27 mouse cellular contexts compared by ENCODE assay signal in the genomic region with DNA sequence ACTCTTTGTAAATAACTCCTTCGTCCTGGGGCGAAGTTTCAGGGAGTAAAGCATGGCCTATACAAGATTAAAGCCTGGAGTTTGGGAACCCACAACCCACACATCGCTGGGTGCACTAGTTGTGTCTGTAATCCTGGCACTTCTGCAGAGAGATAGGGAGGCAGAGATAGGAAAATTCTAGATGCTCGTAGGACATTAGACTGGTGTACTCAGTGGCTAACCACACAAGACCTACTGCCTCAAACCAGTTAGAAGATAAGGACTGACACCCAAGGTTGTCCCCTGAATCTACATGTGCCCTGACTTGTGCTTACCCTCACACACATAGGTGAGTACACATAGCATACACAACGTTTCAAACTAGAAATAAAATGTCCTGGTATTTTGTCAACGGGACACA. TPM values are rescaled to one million over a fixed set of nuclear protein-coding genes. Genes with fewer than 3 reads are reported as not detected.
A peak's percentile ranks its signal among the peaks of the same experiment; 100 is the strongest.
DNase-seq lines count a peak whose midpoint lies in the region; ATAC-seq and TF ChIP-seq lines count a peak whose summit lies in the region.
"Had no signal": no experiment of that assay in that cellular context is flagged by ENCODE, and none has a peak within 500 bp of the region (broad histone marks: within the 10 kb centered on the region; RNA-seq: fewer than 3 reads in every experiment).

No protein-coding gene starts in this region.

- H3K9ac ChIP-seq in liver, postnatal 0 days (replicated peaks): no peak overlapping the region
- no peak overlapping the region for H3K9ac ChIP-seq in liver, embryonic 11.5 days (ENCODE audit: low read depth, low read length)
- H3K9ac ChIP-seq: embryonic facial prominence, embryonic 12.5 days; forebrain, embryonic 13.5 days; forebrain, embryonic 15.5 days; forebrain, postnatal 0 days had no signal

- no peak overlapping the region for H3K4me2 ChIP-seq in liver, postnatal 0 days (ENCODE audit: low read depth, low read length)
- H3K4me2 ChIP-seq in liver, embryonic 11.5 days: no peak overlapping the region
- H3K4me2 ChIP-seq: embryonic facial prominence, embryonic 12.5 days; forebrain, embryonic 13.5 days; forebrain, embryonic 15.5 days had no signal

- no peaks in the 10 kb centered on the region for H3K27me3 ChIP-seq in liver, postnatal 0 days (ENCODE audit: insufficient read depth, low read length)
- no peaks in the 10 kb centered on the region for H3K27me3 ChIP-seq in liver, embryonic 11.5 days (replicated peaks; ENCODE audit: control insufficient read depth, insufficient read depth, low read length)
- H3K27me3 ChIP-seq in embryonic facial prominence, embryonic 10.5 days (replicated peaks; ENCODE audit: low read depth, poor library complexity, severe bottlenecking): no peaks in the 10 kb centered on the region
- H3K27me3 ChIP-seq: CH12.LX; embryonic facial prominence, embryonic 12.5 days; forebrain, embryonic 13.5 days; forebrain, embryonic 15.5 days; Patski had no signal

- H3K36me3 ChIP-seq in liver, postnatal 0 days (replicated peaks; ENCODE audit: insufficient read depth, low read length): no peaks in the 10 kb centered on the region
- H3K36me3 ChIP-seq in liver, embryonic 11.5 days (ENCODE audit: control insufficient read depth, insufficient read depth, low read length): no peaks in the 10 kb centered on the region
- H3K36me3 ChIP-seq in embryonic facial prominence, embryonic 10.5 days (replicated peaks): no peaks in the 10 kb centered on the region
- H3K36me3 ChIP-seq: embryonic facial prominence, embryonic 12.5 days; forebrain, embryonic 15.5 days; G1E had no signal

- no peaks in the 10 kb centered on the region for H3K9me3 ChIP-seq in liver, postnatal 0 days (ENCODE audit: low read length)
- no peaks in the 10 kb centered on the region for H3K9me3 ChIP-seq in liver, embryonic 11.5 days (ENCODE audit: control insufficient read depth, low read length)
- no peaks in the 10 kb centered on the region for H3K9me3 ChIP-seq in embryonic facial prominence, embryonic 10.5 days
- H3K9me3 ChIP-seq: embryonic facial prominence, embryonic 12.5 days; forebrain, embryonic 13.5 days; forebrain, embryonic 15.5 days; G1E had no signal

- TF ChIP-seq EP300 in liver, postnatal 0 days (IDR thresholded peaks at IDR 0.05; ENCODE audit: low read depth): no peak

- no peak for TF ChIP-seq CTCF in liver, postnatal 0 days (IDR thresholded peaks at IDR 0.05; ENCODE audit: low read depth)

- peak; percentile 44 for DNase-seq in heart, adult 11 months
- DNase-seq in heart, adult 18-20 months: no peak
- no peak for DNase-seq in liver, postnatal 0 days
- no peak for DNase-seq in liver, embryonic 11.5 days (ENCODE audit: low spot score)
- no peak for DNase-seq in kidney, postnatal 10 days
- no peak for DNase-seq in embryonic facial prominence, embryonic 10.5 days (ENCODE audit: low spot score)
- DNase-seq: adrenal gland, adult 8-10 months; adrenal gland, postnatal 14 days; adrenal gland, postnatal 36 days; B cell, adult 2 months; cerebellum, adult 11 months; cerebellum, adult 18-20 months; cerebellum, adult 8-10 months; cerebellum, adult 9-11 months; cerebellum, postnatal 14 days; cerebellum, postnatal 36 days; embryo, embryonic 11 days; forebrain, postnatal 0 days had no signal

- no peak overlapping the region for H3K4me3 ChIP-seq in liver, postnatal 0 days (ENCODE audit: low read depth, low read length)
- no peak overlapping the region for H3K4me3 ChIP-seq in liver, embryonic 11.5 days (ENCODE audit: low read depth, low read length)
- no peak overlapping the region for H3K4me3 ChIP-seq in embryonic facial prominence, embryonic 10.5 days
- H3K4me3 ChIP-seq: embryonic facial prominence, embryonic 12.5 days; forebrain, embryonic 13.5 days; forebrain, embryonic 15.5 days had no signal

- no peak for ATAC-seq in liver, postnatal 0 days
- ATAC-seq in liver, embryonic 11.5 days (replicated peaks; ENCODE audit: low FRiP score): no peak
- ATAC-seq in megakaryocyte progenitor cell, adult 5-6 weeks (replicated peaks; ENCODE audit: poor library complexity): peak; percentile 18
- ATAC-seq: activated CD4-positive, CD25-positive, alpha-beta regulatory T cell, adult 4 months; CD4-positive, CD25-positive, alpha-beta regulatory T cell, adult 4 months; forebrain, embryonic 13.5 days; forebrain, embryonic 15.5 days; forebrain, postnatal 0 days; Patski had no signal

- WGBS in liver, postnatal 0 days (ENCODE audit: insufficient replicate concordance): 58% methylated on average over 6 of the region's 6 CpGs
- WGBS in liver, embryonic 11.5 days: 72% methylated on average over 6 of the region's 6 CpGs
- 82% methylated on average over 6 of the region's 6 CpGs for WGBS in embryonic facial prominence, embryonic 10.5 days

- H3K4me1 ChIP-seq in liver, postnatal 0 days (ENCODE audit: insufficient read depth): peaks cover 11% of the 10 kb centered on the region
- 0 out of 2 replicates have a peak, but pooled peaks cover 2% of the 10 kb centered on the region for H3K4me1 ChIP-seq in liver, embryonic 11.5 days (replicated peaks; ENCODE audit: control insufficient read depth, insufficient read depth, low read length)
- H3K4me1 ChIP-seq in embryonic facial prominence, embryonic 10.5 days: peaks cover 12% of the 10 kb centered on the region

- peak overlapping the region; percentile 11; the same call in 1 of the 2 replicates for H3K27ac ChIP-seq in liver, postnatal 0 days (ENCODE audit: low read depth)
- H3K27ac ChIP-seq in liver, embryonic 11.5 days (ENCODE audit: low read depth, low read length): no peak overlapping the region
- no peak overlapping the region for H3K27ac ChIP-seq in embryonic facial prominence, embryonic 10.5 days (replicated peaks)
- H3K27ac ChIP-seq: embryonic facial prominence, embryonic 12.5 days; forebrain, embryonic 13.5 days; forebrain, embryonic 15.5 days had no signal

RNA-seq across cellular contexts. Expression of gene Rmnd5a, which starts 5.1 kb away (rescaled TPM):
- total RNA-seq in heart, adult 18-20 months (2021): 10 to 100 TPM; 66.8 to 74.7 TPM
- 6.3 and 6.6 TPM in 2 replicates for polyA plus RNA-seq in liver, postnatal 0 days (2015; fragmentation: Nextera tagmentation; extraction: Ambion mirVana)
- 9.4 and 10.0 TPM in 2 replicates for polyA plus RNA-seq in liver, embryonic 11.5 days (2014; fragmentation: Nextera tagmentation; extraction: Ambion mirVana)
- 35.1 and 39.9 TPM in 2 replicates for total RNA-seq in megakaryocyte progenitor cell, adult 5-6 weeks (2015)
- 37.9 and 46.7 TPM in 2 replicates for total RNA-seq in megakaryocyte progenitor cell, adult 5-6 weeks (2017)
- polyA plus RNA-seq in embryonic facial prominence, embryonic 10.5 days (2016; fragmentation: Nextera tagmentation; extraction: Ambion mirVana): 12.3 and 13.6 TPM in 2 replicates

RNA-seq across cellular contexts. Expression of gene Rnf103, which starts 48.1 kb away (rescaled TPM):
- 10 to 100 TPM; 24.5 to 25.0 TPM for total RNA-seq in heart, adult 18-20 months (2021)
- polyA plus RNA-seq in liver, postnatal 0 days (2015; fragmentation: Nextera tagmentation; extraction: Ambion mirVana): 24.0 and 28.0 TPM in 2 replicates
- 13.6 and 13.7 TPM in 2 replicates for polyA plus RNA-seq in liver, embryonic 11.5 days (2014; fragmentation: Nextera tagmentation; extraction: Ambion mirVana)
- 11.7 and 14.9 TPM in 2 replicates for total RNA-seq in megakaryocyte progenitor cell, adult 5-6 weeks (2015)
- total RNA-seq in megakaryocyte progenitor cell, adult 5-6 weeks (2017): 10.8 and 12.4 TPM in 2 replicates
- 10.9 TPM in 2 replicates for polyA plus RNA-seq in embryonic facial prominence, embryonic 10.5 days (2016; fragmentation: Nextera tagmentation; extraction: Ambion mirVana)
